Mouse (Mus musculus): ENCODE measurements around the gene Cd164. TPM values are rescaled to one million over a fixed set of nuclear protein-coding genes. Genes with fewer than 3 reads are reported as not detected.

Gene Cd164
- polyA plus RNA-seq, 2 experiments, result 30.2 to 59.7 TPM

GRCm38 (mm10) chr10:41575451-41576327, 56.5 kb downstream of the Cd164 start:
- Histone ChIP-seq H3K9me3 (ENCODE audit: control insufficient read depth, low read length) (no peaks in the 10 kb centered on the region), H3K9ac (replicated peaks) (no peak overlapping the region), H3K27me3 (ENCODE audit: control insufficient read depth, insufficient read depth, low read length) (no peaks in the 10 kb centered on the region), H3K4me1 (replicated peaks; ENCODE audit: control insufficient read depth in 2 of 2, insufficient read depth in 2 of 2, low read length in 1 of 2) (peaks cover 0 to 5% of the 10 kb centered on the region in 2 experiments; a peak in 2 of 4 replicates), H3K27ac (no peak overlapping the region), H3K4me3 (ENCODE audit: insufficient read depth in 1 of 2, low read depth in 2 of 2, low read length in 2 of 2) (no peak overlapping the region), H3K4me2 (ENCODE audit: low read depth) (no peak overlapping the region), H3K36me3 (replicated peaks; ENCODE audit: control insufficient read depth, insufficient read depth, low read depth) (no peaks in the 10 kb centered on the region)
- TF ChIP-seq EP300 (IDR thresholded peaks at IDR 0.05; ENCODE audit: low read depth) (no peak), CTCF (IDR thresholded peaks at IDR 0.05; ENCODE audit: low read depth) (no peak)
- WGBS (ENCODE audit: insufficient replicate concordance), result 52% methylated on average over 8 of the region's 8 CpGs
- DNase-seq (ENCODE audit: low read depth in 3 of 3, low spot score in 3 of 3), result no peak
- no peak for ATAC-seq (ENCODE audit: insufficient read depth)

GRCm38 (mm10) chr10:41576328-41576833, 57.2 kb downstream of the Cd164 start:
- Histone ChIP-seq H3K4me3 (ENCODE audit: insufficient read depth in 1 of 2, low read depth in 2 of 2, low read length in 2 of 2) (no peak overlapping the region), H3K36me3 (replicated peaks; ENCODE audit: control insufficient read depth, insufficient read depth, low read depth) (no peaks in the 10 kb centered on the region), H3K9ac (replicated peaks) (no peak overlapping the region), H3K4me1 (replicated peaks; ENCODE audit: control insufficient read depth in 2 of 2, insufficient read depth in 2 of 2, low read length in 1 of 2) (peaks cover 0 to 5% of the 10 kb centered on the region in 2 experiments; a peak in 2 of 4 replicates), H3K4me2 (ENCODE audit: low read depth) (no peak overlapping the region), H3K27me3 (ENCODE audit: control insufficient read depth, insufficient read depth, low read length) (no peaks in the 10 kb centered on the region), H3K27ac (no peak overlapping the region), H3K9me3 (ENCODE audit: control insufficient read depth, low read length) (no peaks in the 10 kb centered on the region)
- WGBS (ENCODE audit: insufficient replicate concordance), result 57% methylated on average over 7 of the region's 7 CpGs
- ATAC-seq (ENCODE audit: insufficient read depth) (no peak), DNase-seq (ENCODE audit: low read depth in 3 of 3, low spot score in 3 of 3) (no peak)
- TF ChIP-seq EP300 (IDR thresholded peaks at IDR 0.05; ENCODE audit: low read depth) (no peak), CTCF (IDR thresholded peaks at IDR 0.05; ENCODE audit: low read depth) (no peak)

GRCm38 (mm10) chr10:41578541-41578940, 59.3 kb downstream of the Cd164 start:
- Histone ChIP-seq H3K27me3 (ENCODE audit: control insufficient read depth, insufficient read depth, low read length) (no peaks in the 10 kb centered on the region), H3K9me3 (ENCODE audit: control insufficient read depth, low read length) (no peaks in the 10 kb centered on the region), H3K27ac (no peak overlapping the region), H3K4me1 (replicated peaks; ENCODE audit: control insufficient read depth in 2 of 2, insufficient read depth in 2 of 2, low read length in 1 of 2) (no peaks in the 10 kb centered on the region), H3K4me3 (ENCODE audit: insufficient read depth in 1 of 2, low read depth in 2 of 2, low read length in 2 of 2) (no peak overlapping the region), H3K36me3 (replicated peaks; ENCODE audit: control insufficient read depth, insufficient read depth, low read depth) (no peaks in the 10 kb centered on the region), H3K4me2 (ENCODE audit: low read depth) (no peak overlapping the region), H3K9ac (replicated peaks) (no peak overlapping the region)
- WGBS (ENCODE audit: insufficient replicate concordance), result 50% methylated on average over 1 of the region's 1 CpGs
- TF ChIP-seq EP300 (IDR thresholded peaks at IDR 0.05; ENCODE audit: low read depth) (no peak), CTCF (IDR thresholded peaks at IDR 0.05; ENCODE audit: low read depth) (no peak)
- DNase-seq (ENCODE audit: low read depth in 3 of 3, low spot score in 3 of 3) (no peak), ATAC-seq (ENCODE audit: insufficient read depth) (no peak)

- Histone ChIP-seq H3K9ac (replicated peaks) (no peak overlapping the region), H3K36me3 (replicated peaks; ENCODE audit: control insufficient read depth, insufficient read depth, low read depth) (no peaks in the 10 kb centered on the region), H3K4me1 (replicated peaks; ENCODE audit: control insufficient read depth in 2 of 2, insufficient read depth in 2 of 2, low read length in 1 of 2) (no peaks in the 10 kb centered on the region), H3K4me3 (ENCODE audit: insufficient read depth in 1 of 2, low read depth in 2 of 2, low read length in 2 of 2) (no peak overlapping the region), H3K9me3 (ENCODE audit: control insufficient read depth, low read length) (no peaks in the 10 kb centered on the region), H3K27me3 (ENCODE audit: control insufficient read depth, insufficient read depth, low read length) (no peaks in the 10 kb centered on the region), H3K27ac (no peak overlapping the region), H3K4me2 (ENCODE audit: low read depth) (no peak overlapping the region)
- WGBS (ENCODE audit: insufficient replicate concordance), result 53% methylated on average over 4 of the region's 4 CpGs
- TF ChIP-seq CTCF (IDR thresholded peaks at IDR 0.05; ENCODE audit: low read depth) (no peak), EP300 (IDR thresholded peaks at IDR 0.05; ENCODE audit: low read depth) (no peak)
- ATAC-seq (ENCODE audit: insufficient read depth), result no peak
- DNase-seq (ENCODE audit: low read depth in 3 of 3, low spot score in 3 of 3), result no peak
These were observed 61.2 kb downstream of the Cd164 start for GRCm38 (mm10) chr10:41580441-41580840.

Other genes starting within 250 kb of the Cd164 start
- gene Fig4, start 216.2 kb upstream of the Cd164 start, polyA plus RNA-seq (2012; rRNA removed), result 4.0 and 4.3 TPM in 2 replicates
- 9.3 and 11.2 TPM in 2 replicates for gene Fig4, start 216.2 kb upstream of the Cd164 start, polyA plus RNA-seq (2014; fragmentation: Nextera tagmentation; extraction: Ambion mirVana)
- not detected in 2 replicates for gene Ak9, start 215.4 kb upstream of the Cd164 start, polyA plus RNA-seq (2012; rRNA removed)
- not detected in 2 replicates for gene Ak9, start 215.4 kb upstream of the Cd164 start, polyA plus RNA-seq (2014; fragmentation: Nextera tagmentation; extraction: Ambion mirVana)
- gene Zbtb24, start 69.0 kb upstream of the Cd164 start, polyA plus RNA-seq (2012; rRNA removed), result 3.3 and 4.0 TPM in 2 replicates
- gene Zbtb24, start 69.0 kb upstream of the Cd164 start, polyA plus RNA-seq (2014; fragmentation: Nextera tagmentation; extraction: Ambion mirVana), result 4.1 and 4.2 TPM in 2 replicates
- gene Mical1, start 43.1 kb upstream of the Cd164 start, polyA plus RNA-seq (2012; rRNA removed), result 2.0 and 2.6 TPM in 2 replicates
- gene Mical1, start 43.1 kb upstream of the Cd164 start, polyA plus RNA-seq (2014; fragmentation: Nextera tagmentation; extraction: Ambion mirVana), result 2.8 TPM in 2 replicates
- gene Smpd2, start 29.0 kb upstream of the Cd164 start, polyA plus RNA-seq (2012; rRNA removed), result 6.7 and 7.1 TPM in 2 replicates
- gene Smpd2, start 29.0 kb upstream of the Cd164 start, polyA plus RNA-seq (2014; fragmentation: Nextera tagmentation; extraction: Ambion mirVana), result 8.6 and 11.1 TPM in 2 replicates
- gene Ppil6, start 29.0 kb upstream of the Cd164 start, polyA plus RNA-seq (2012; rRNA removed), result not detected in 2 replicates
- gene Ppil6, start 29.0 kb upstream of the Cd164 start, polyA plus RNA-seq (2014; fragmentation: Nextera tagmentation; extraction: Ambion mirVana), result not detected in 2 replicates
- gene Ccdc162, start 197.2 kb downstream of the Cd164 start, polyA plus RNA-seq (2012; rRNA removed), result 0.01 and 0.07 TPM in 2 replicates
- gene Ccdc162, start 197.2 kb downstream of the Cd164 start, polyA plus RNA-seq (2014; fragmentation: Nextera tagmentation; extraction: Ambion mirVana), result 0.10 and 0.21 TPM in 2 replicates